Mouse (Mus musculus) hindbrain, embryonic 13.5 days (tissue): ENCODE measurements at regions not wholly inside any gene's neighbourhood (a gene's known extent, or its start where the extent isn't known, plus 50 kb on each side); places are given as distances from the start of the nearest gene placed in this dataset.

Source experiments
- ATAC-seq: fragments of 200-750 bp; cut with Nextera tagmentation; 2 replicates; pipeline ENCODE4 v1.8.0; 2017; ENCODE audit warnings: moderate TSS enrichment; ENCODE audit not compliant: low FRiP score
- H3K27ac ChIP-seq: fragments of 300-500 bp; sonication (generic); 2 replicates; pipeline ENCODE4 v1.5.1; 2015; ENCODE audit warnings: inconsistent platforms, mild to moderate bottlenecking, moderate library complexity
- H3K27me3 ChIP-seq: fragments of 300-500 bp; sonication (generic); 2 replicates; pipeline ENCODE4 v1.6.1; 2015; ENCODE audit warnings: mild to moderate bottlenecking, inconsistent platforms
- H3K36me3 ChIP-seq: fragments of 300-500 bp; sonication (generic); 2 replicates; pipeline ENCODE4 v1.6.1; 2015; ENCODE audit warnings: mild to moderate bottlenecking, inconsistent platforms
- H3K4me1 ChIP-seq: fragments of 300-500 bp; sonication (generic); replicated peaks from 2 replicates; pipeline ENCODE4 v1.6.1; 2015; ENCODE audit warnings: inconsistent platforms
- H3K4me2 ChIP-seq: fragments of 300-500 bp; sonication (generic); 2 replicates; pipeline ENCODE4 v1.6.1; 2015; ENCODE audit warnings: inconsistent platforms, mild to moderate bottlenecking, moderate library complexity
- H3K4me3 ChIP-seq: fragments of 300-500 bp; sonication (generic); 2 replicates; pipeline ENCODE4 v1.5.1; 2015; ENCODE audit warnings: mild to moderate bottlenecking, inconsistent platforms
- H3K9ac ChIP-seq: fragments of 300-500 bp; sonication (generic); 2 replicates; pipeline ENCODE4 v1.6.1; 2015; ENCODE audit warnings: mild to moderate bottlenecking, inconsistent platforms
- H3K9me3 ChIP-seq: fragments of 300-500 bp; sonication (generic); 2 replicates; pipeline ENCODE4 v1.6.1; 2016; ENCODE audit warnings: inconsistent platforms
- whole genome bisulfite sequencing: fragments of 180-500 bp; shearing (Covaris S2); methylation state at CpG from one replicate; pipeline ENCODE4 v1.1.7; 2015; 5-methylcytosine and 5-hydroxymethylcytosine counted together

- Histone ChIP-seq H3K27ac (no peak overlapping the region), H3K4me3 (no peak overlapping the region), H3K4me1 (peaks cover 4% of the 10 kb centered on the region; the same call in 1 of the 2 replicates), H3K36me3 (no peaks in the 10 kb centered on the region), H3K4me2 (no peak overlapping the region), H3K27me3 (no peaks in the 10 kb centered on the region), H3K9me3 (no peaks in the 10 kb centered on the region), H3K9ac (no peak overlapping the region)
- 80% methylated on average over 4 of the region's 4 CpGs for WGBS
- ATAC-seq = no peak
Measured at GRCm38 (mm10) chr2:61247956-61248355, 285.0 kb upstream of the Rbms1 start.

GRCm38 (mm10) chr2:61247336-61247735 is 284.3 kb upstream of the Rbms1 start:
- WGBS = 27% methylated on average over 2 of the region's 2 CpGs
- Histone ChIP-seq H3K27ac (no peak overlapping the region), H3K4me2 (no peak overlapping the region), H3K36me3 (no peaks in the 10 kb centered on the region), H3K4me3 (no peak overlapping the region), H3K9me3 (no peaks in the 10 kb centered on the region), H3K4me1 (peaks cover 4% of the 10 kb centered on the region; the same call in 1 of the 2 replicates), H3K9ac (no peak overlapping the region), H3K27me3 (no peaks in the 10 kb centered on the region)
- ATAC-seq = no peak

GRCm38 (mm10) chr2:61246691-61247258 is 283.8 kb upstream of the Rbms1 start:
- Histone ChIP-seq H3K9me3 (no peaks in the 10 kb centered on the region), H3K4me3 (no peak overlapping the region), H3K4me2 (no peak overlapping the region), H3K4me1 (peaks cover 4% of the 10 kb centered on the region; the same call in 1 of the 2 replicates), H3K27ac (no peak overlapping the region), H3K27me3 (no peaks in the 10 kb centered on the region), H3K9ac (no peak overlapping the region), H3K36me3 (no peaks in the 10 kb centered on the region)
- no peak for ATAC-seq
- 13% methylated on average over 3 of the region's 3 CpGs for whole genome bisulfite sequencing

GRCm38 (mm10) chr2:61245526-61245925 is 282.5 kb upstream of the Rbms1 start:
- Histone ChIP-seq H3K9me3 (no peaks in the 10 kb centered on the region), H3K4me2 (no peak overlapping the region), H3K27ac (no peak overlapping the region), H3K9ac (no peak overlapping the region), H3K27me3 (no peaks in the 10 kb centered on the region), H3K36me3 (no peaks in the 10 kb centered on the region), H3K4me3 (no peak overlapping the region), H3K4me1 (peaks cover 4% of the 10 kb centered on the region; the same call in 1 of the 2 replicates)
- ATAC-seq = no peak
- 90% methylated on average over 7 of the region's 7 CpGs for WGBS

- WGBS = 82% methylated on average over 3 of the region's 3 CpGs
Measured at GRCm38 (mm10) chr2:61221676-61222075, 258.7 kb upstream of the Rbms1 start.

GRCm38 (mm10) chr2:61221157-61221556 is 258.2 kb upstream of the Rbms1 start:
- 86% methylated on average over 2 of the region's 2 CpGs for WGBS
- no peak for ATAC-seq

More at GRCm38 (mm10) chr2:61221676-61222075, 258.7 kb upstream of the Rbms1 start:
- Histone ChIP-seq H3K27me3 (no peaks in the 10 kb centered on the region), H3K4me1 (no peaks in the 10 kb centered on the region), H3K4me2 (no peak overlapping the region), H3K9me3 (no peaks in the 10 kb centered on the region), H3K9ac (no peak overlapping the region), H3K27ac (no peak overlapping the region), H3K36me3 (no peaks in the 10 kb centered on the region), H3K4me3 (no peak overlapping the region)
- ATAC-seq = no peak

GRCm38 (mm10) chr2:61213951-61214350 is 251.0 kb upstream of the Rbms1 start:
- Histone ChIP-seq H3K9me3 (no peaks in the 10 kb centered on the region), H3K27me3 (no peaks in the 10 kb centered on the region), H3K4me2 (no peak overlapping the region), H3K4me1 (no peaks in the 10 kb centered on the region), H3K36me3 (no peaks in the 10 kb centered on the region), H3K4me3 (no peak overlapping the region), H3K9ac (no peak overlapping the region), H3K27ac (no peak overlapping the region)
- 90% methylated on average over 1 of the region's 1 CpGs for whole genome bisulfite sequencing
- no peak for ATAC-seq

More at GRCm38 (mm10) chr2:61221157-61221556, 258.2 kb upstream of the Rbms1 start:
- H3K4me3 ChIP-seq = no peak overlapping the region
- H3K27me3 ChIP-seq = no peaks in the 10 kb centered on the region
- no peak overlapping the region for H3K9ac ChIP-seq
- H3K27ac ChIP-seq = no peak overlapping the region
- H3K4me1 ChIP-seq = no peaks in the 10 kb centered on the region
- no peak overlapping the region for H3K4me2 ChIP-seq
- no peaks in the 10 kb centered on the region for H3K36me3 ChIP-seq
- no peaks in the 10 kb centered on the region for H3K9me3 ChIP-seq

GRCm38 (mm10) chr2:61201387-61201786 is 238.4 kb upstream of the Rbms1 start:
- Histone ChIP-seq H3K27me3 (no peaks in the 10 kb centered on the region), H3K4me1 (peaks cover 10% of the 10 kb centered on the region; the same call in 1 of the 2 replicates), H3K9ac (no peak overlapping the region), H3K9me3 (no peaks in the 10 kb centered on the region), H3K36me3 (no peaks in the 10 kb centered on the region), H3K4me3 (no peak overlapping the region), H3K4me2 (no peak overlapping the region), H3K27ac (no peak overlapping the region)
- ATAC-seq = no peak

- Histone ChIP-seq H3K27ac (no peak overlapping the region), H3K4me1 (no peaks in the 10 kb centered on the region), H3K9ac (no peak overlapping the region), H3K36me3 (no peaks in the 10 kb centered on the region), H3K9me3 (no peaks in the 10 kb centered on the region), H3K27me3 (no peaks in the 10 kb centered on the region), H3K4me2 (no peak overlapping the region), H3K4me3 (no peak overlapping the region)
- 52% methylated on average over 2 of the region's 2 CpGs for WGBS
- ATAC-seq = no peak
Measured at GRCm38 (mm10) chr2:61193976-61194375, 231.0 kb upstream of the Rbms1 start.

GRCm38 (mm10) chr2:61182424-61182979 is 219.5 kb upstream of the Rbms1 start:
- Histone ChIP-seq H3K27me3 (no peaks in the 10 kb centered on the region), H3K9ac (no peak overlapping the region), H3K27ac (no peak overlapping the region), H3K36me3 (no peaks in the 10 kb centered on the region), H3K4me3 (no peak overlapping the region), H3K4me2 (no peak overlapping the region), H3K4me1 (no peaks in the 10 kb centered on the region), H3K9me3 (no peaks in the 10 kb centered on the region)
- no peak for ATAC-seq
- 51% methylated on average over 8 of the region's 8 CpGs for WGBS

GRCm38 (mm10) chr2:61177801-61178200 is 214.8 kb upstream of the Rbms1 start:
- no peaks in the 10 kb centered on the region for H3K36me3 ChIP-seq
- 85% methylated on average over 2 of the region's 2 CpGs for WGBS
- no peak overlapping the region for H3K27ac ChIP-seq
- no peaks in the 10 kb centered on the region for H3K9me3 ChIP-seq
- no peak overlapping the region for H3K9ac ChIP-seq
- no peak for ATAC-seq
- no peak overlapping the region for H3K4me2 ChIP-seq
- H3K27me3 ChIP-seq = no peaks in the 10 kb centered on the region
- peaks cover 7% of the 10 kb centered on the region; the same call in 1 of the 2 replicates for H3K4me1 ChIP-seq
- H3K4me3 ChIP-seq = no peak overlapping the region

GRCm38 (mm10) chr2:61176807-61177206 is 213.8 kb upstream of the Rbms1 start:
- 4% methylated on average over 2 of the region's 2 CpGs for WGBS
- ATAC-seq = no peak
- H3K4me2 ChIP-seq = no peak overlapping the region

GRCm38 (mm10) chr2:61173581-61173980 is 210.6 kb upstream of the Rbms1 start:
- Histone ChIP-seq H3K4me1 (peaks cover 7% of the 10 kb centered on the region; the same call in 1 of the 2 replicates), H3K36me3 (no peaks in the 10 kb centered on the region), H3K4me2 (no peak overlapping the region), H3K27ac (no peak overlapping the region), H3K4me3 (no peak overlapping the region), H3K27me3 (no peaks in the 10 kb centered on the region), H3K9ac (no peak overlapping the region), H3K9me3 (no peaks in the 10 kb centered on the region)
- 80% methylated on average over 2 of the region's 2 CpGs for WGBS
- no peak for ATAC-seq

More at GRCm38 (mm10) chr2:61176807-61177206, 213.8 kb upstream of the Rbms1 start:
- H3K27me3 ChIP-seq = no peaks in the 10 kb centered on the region
- no peak overlapping the region for H3K4me3 ChIP-seq
- H3K9me3 ChIP-seq = no peaks in the 10 kb centered on the region
- peaks cover 7% of the 10 kb centered on the region; the same call in 1 of the 2 replicates for H3K4me1 ChIP-seq
- no peak overlapping the region for H3K27ac ChIP-seq
- H3K9ac ChIP-seq = no peak overlapping the region
- no peaks in the 10 kb centered on the region for H3K36me3 ChIP-seq
